8 mouse cellular contexts compared by ENCODE assay signal in genomic region chr14:118705808-118706731, GRCm38 (mm10). TPM values are rescaled to one million over a fixed set of nuclear protein-coding genes. Genes with fewer than 3 reads are reported as not detected.
DNase-seq lines count a peak whose midpoint lies in the region; ATAC-seq and TF ChIP-seq lines count a peak whose summit lies in the region.

Abcc4 (minus strand) TSS chr14:118706219.

- H3K4me1 ChIP-seq in forebrain, embryonic 10.5 days: peaks cover 39% of the 10 kb centered on the region
- H3K4me1 ChIP-seq in heart, embryonic 15.5 days (replicated peaks): peaks cover 23% of the 10 kb centered on the region
- peaks cover 36% of the 10 kb centered on the region for H3K4me1 ChIP-seq in liver, embryonic 15.5 days (replicated peaks)
- H3K4me1 ChIP-seq in neural tube, embryonic 11.5 days (ENCODE audit: control insufficient read depth, insufficient read depth, low read length): no peaks in the 10 kb centered on the region
- 0 out of 2 replicates have a peak, but pooled peaks cover 2% of the 10 kb centered on the region for H3K4me1 ChIP-seq in stomach, postnatal 0 days (replicated peaks; ENCODE audit: control insufficient read depth, insufficient read depth)

- no peaks in the 10 kb centered on the region for H3K9me3 ChIP-seq in forebrain, embryonic 10.5 days
- H3K9me3 ChIP-seq in heart, embryonic 15.5 days (replicated peaks): no peaks in the 10 kb centered on the region
- H3K9me3 ChIP-seq in liver, embryonic 15.5 days (replicated peaks): no peaks in the 10 kb centered on the region
- H3K9me3 ChIP-seq in neural tube, embryonic 11.5 days (ENCODE audit: control insufficient read depth, low read length): no peaks in the 10 kb centered on the region
- H3K9me3 ChIP-seq in stomach, postnatal 0 days (ENCODE audit: control insufficient read depth, low read length): no peaks in the 10 kb centered on the region

- peak within 1 kb of the TSS; percentile 75 for H3K4me3 ChIP-seq in forebrain, embryonic 10.5 days
- peak within 1 kb of the TSS; percentile 64 for H3K4me3 ChIP-seq in heart, embryonic 15.5 days
- peak within 1 kb of the TSS; percentile 74 for H3K4me3 ChIP-seq in liver, embryonic 15.5 days (replicated peaks)
- H3K4me3 ChIP-seq in neural tube, embryonic 11.5 days (ENCODE audit: low read depth, low read length): peak within 1 kb of the TSS; percentile 59
- peak within 1 kb of the TSS; percentile 58 for H3K4me3 ChIP-seq in stomach, postnatal 0 days (ENCODE audit: low read depth, low read length)

- peak; percentile 76 for ATAC-seq in heart, embryonic 15.5 days (replicated peaks; ENCODE audit: insufficient number of reproducible peaks, insufficient read depth, low FRiP score, low read depth)
- ATAC-seq in liver, embryonic 15.5 days (ENCODE audit: insufficient read depth): peak; percentile 92
- peak; percentile 67 for ATAC-seq in neural tube, embryonic 11.5 days (ENCODE audit: insufficient read depth, low FRiP score, low TSS enrichment)
- peak; percentile 83 for ATAC-seq in stomach, postnatal 0 days (ENCODE audit: low FRiP score, low TSS enrichment)

- peaks cover 73% of the 10 kb centered on the region for H3K27me3 ChIP-seq in forebrain, embryonic 10.5 days (ENCODE audit: poor library complexity, severe bottlenecking)
- peaks cover 40% of the 10 kb centered on the region for H3K27me3 ChIP-seq in heart, embryonic 15.5 days
- H3K27me3 ChIP-seq in liver, embryonic 15.5 days: peaks cover 24% of the 10 kb centered on the region
- peaks cover 14% of the 10 kb centered on the region; the same call in 1 of the 2 replicates for H3K27me3 ChIP-seq in neural tube, embryonic 11.5 days (ENCODE audit: control insufficient read depth, insufficient read depth, low read length)
- no peaks in the 10 kb centered on the region; the same call in 1 of the 2 replicates for H3K27me3 ChIP-seq in stomach, postnatal 0 days (ENCODE audit: control insufficient read depth, insufficient read depth, low read length)

- no peak for TF ChIP-seq EP300 in stomach, postnatal 0 days (optimal IDR thresholded peaks at IDR 0.05)

- peak; percentile 45 for TF ChIP-seq CTCF in stomach, postnatal 0 days (IDR thresholded peaks at IDR 0.05; ENCODE audit: low read depth)

- DNase-seq in CD8-positive naive resting alpha-beta T cell, adult 2 months (ENCODE audit: low read depth in 2 of 2, low spot score in 2 of 2): peak; percentile 55 to 60
- DNase-seq in c-Kit-negative CD71-positive TER-119-positive erythroid progenitor cells, embryonic 14.5 days (ENCODE audit: low read depth, low spot score): peak; percentile 64
- peak; percentile 63 for DNase-seq in forebrain, embryonic 10.5 days (ENCODE audit: extremely low spot score, low spot score)
- peak; percentile 92 for DNase-seq in kidney, postnatal 14 days
- DNase-seq in neural tube, embryonic 11.5 days (ENCODE audit: low spot score): peak; percentile 74
- DNase-seq in stomach, postnatal 0 days (ENCODE audit: low spot score): peak; percentile 86

- no peaks in the 10 kb centered on the region for H3K36me3 ChIP-seq in forebrain, embryonic 10.5 days (replicated peaks)
- H3K36me3 ChIP-seq in heart, embryonic 15.5 days: no peaks in the 10 kb centered on the region
- no peaks in the 10 kb centered on the region for H3K36me3 ChIP-seq in liver, embryonic 15.5 days (replicated peaks)
- no peaks in the 10 kb centered on the region for H3K36me3 ChIP-seq in neural tube, embryonic 11.5 days (ENCODE audit: control insufficient read depth, insufficient read depth, low read length)
- H3K36me3 ChIP-seq in stomach, postnatal 0 days (ENCODE audit: control insufficient read depth, insufficient read depth, low read length): no peaks in the 10 kb centered on the region

- peak within 1 kb of the TSS; percentile 59 for H3K9ac ChIP-seq in heart, embryonic 15.5 days
- H3K9ac ChIP-seq in liver, embryonic 15.5 days: peak within 1 kb of the TSS; percentile 67
- H3K9ac ChIP-seq in neural tube, embryonic 11.5 days (ENCODE audit: low read length): peak within 1 kb of the TSS; percentile 64
- peak within 1 kb of the TSS; percentile 60 for H3K9ac ChIP-seq in stomach, postnatal 0 days (ENCODE audit: low read length)

- H3K4me2 ChIP-seq in heart, embryonic 15.5 days: peak within 1 kb of the TSS; percentile 97
- peak within 1 kb of the TSS; percentile 99 for H3K4me2 ChIP-seq in liver, embryonic 15.5 days
- peak within 1 kb of the TSS; percentile 95 for H3K4me2 ChIP-seq in neural tube, embryonic 11.5 days (ENCODE audit: low read depth)
- peak within 1 kb of the TSS; percentile 96 for H3K4me2 ChIP-seq in stomach, postnatal 0 days (replicated peaks; ENCODE audit: low read depth)

- WGBS in forebrain, embryonic 10.5 days: under 1% methylated on average over 106 of the region's 106 CpGs
- WGBS in heart, embryonic 15.5 days: under 1% methylated on average over 95 of the region's 106 CpGs
- under 1% methylated on average over 100 of the region's 106 CpGs for WGBS in liver, embryonic 15.5 days (ENCODE audit: insufficient replicate concordance)
- WGBS in neural tube, embryonic 11.5 days: under 1% methylated on average over 100 of the region's 106 CpGs
- WGBS in stomach, postnatal 0 days: under 1% methylated on average over 98 of the region's 106 CpGs

- peak within 1 kb of the TSS; percentile 84 for H3K27ac ChIP-seq in forebrain, embryonic 10.5 days
- peak within 1 kb of the TSS; percentile 21; the same call in 1 of the 2 replicates for H3K27ac ChIP-seq in heart, embryonic 15.5 days
- peak within 1 kb of the TSS; percentile 77 for H3K27ac ChIP-seq in liver, embryonic 15.5 days (replicated peaks)
- no peak within 1 kb of the TSS for H3K27ac ChIP-seq in neural tube, embryonic 11.5 days (ENCODE audit: low read depth, low read length)
- H3K27ac ChIP-seq in stomach, postnatal 0 days (replicated peaks): no peak within 1 kb of the TSS

RNA-seq across cellular contexts. Expression of gene Abcc4, which starts in this region (rescaled TPM):
- polyA plus RNA-seq in forebrain, embryonic 10.5 days (2016; fragmentation: Nextera tagmentation; extraction: Ambion mirVana): 3.0 and 3.6 TPM in 2 replicates
- polyA plus RNA-seq in heart, embryonic 15.5 days (2015; fragmentation: Nextera tagmentation; extraction: Ambion mirVana): 1.6 and 2.2 TPM in 2 replicates
- polyA plus RNA-seq in liver, embryonic 15.5 days (2015; fragmentation: Nextera tagmentation; extraction: Ambion mirVana): 1.8 and 1.9 TPM in 2 replicates
- polyA plus RNA-seq in neural tube, embryonic 11.5 days (2014; fragmentation: Nextera tagmentation; extraction: Ambion mirVana): 3.3 and 3.5 TPM in 2 replicates
- 1.9 and 2.6 TPM in 2 replicates for polyA plus RNA-seq in stomach, postnatal 0 days (2015; fragmentation: Nextera tagmentation; extraction: Ambion mirVana)

Comparison
In these comparisons a context has a peak if more than half of its experiments do, and no peak if none do; other contexts are left out.
1. H3K27ac ChIP-seq: peak in forebrain, embryonic 10.5 days (single experiment), heart, embryonic 15.5 days (single experiment) and liver, embryonic 15.5 days (single experiment); none in neural tube, embryonic 11.5 days (single experiment) and stomach, postnatal 0 days (single experiment).
2. Peak in every context shown above with its lines, with median percentiles within 50 percentile points of each other: DNase-seq, H3K4me3 ChIP-seq, ATAC-seq, H3K4me2 ChIP-seq and H3K9ac ChIP-seq.